In genomic region chr3:97876259-97876658, GRCm38 (mm10) we compare ENCODE assay signal across 21 mouse cellular contexts. TPM values are rescaled to one million over a fixed set of nuclear protein-coding genes. Genes with fewer than 3 reads are reported as not detected.
DNase-seq lines count a peak whose midpoint lies in the region; ATAC-seq and TF ChIP-seq lines count a peak whose summit lies in the region.
"Had no signal": no experiment of that assay in that cellular context is flagged by ENCODE, and none has a peak within 500 bp of the region (broad histone marks: within the 10 kb centered on the region; RNA-seq: fewer than 3 reads in every experiment).

No protein-coding gene starts in this region.

- no peak overlapping the region for H3K4me2 ChIP-seq in kidney, postnatal 0 days (ENCODE audit: low read length)
- peak overlapping the region; percentile 36 for H3K4me2 ChIP-seq in myocyte (ENCODE audit: low read depth)
- H3K4me2 ChIP-seq: hindbrain, embryonic 15.5 days; liver, embryonic 15.5 days; stomach, embryonic 15.5 days had no signal

- no peaks in the 10 kb centered on the region for H3K79me2 ChIP-seq in myocyte (ENCODE audit: control insufficient read depth, insufficient read depth)

- H3K4me3 ChIP-seq in kidney, postnatal 0 days (replicated peaks; ENCODE audit: low read depth, low read length), result no peak overlapping the region
- H3K4me3 ChIP-seq in myocyte, result no peak overlapping the region
- H3K4me3 ChIP-seq: heart, embryonic 10.5 days; hindbrain, embryonic 15.5 days; liver, embryonic 15.5 days; stomach, embryonic 15.5 days had no signal

- no peak overlapping the region for H3ac ChIP-seq in myocyte (ENCODE audit: control insufficient read depth, insufficient read length)

- H3K9ac ChIP-seq in kidney, postnatal 0 days (ENCODE audit: low read depth, low read length), result no peak overlapping the region
- H3K9ac ChIP-seq: hindbrain, embryonic 15.5 days; liver, embryonic 15.5 days; stomach, embryonic 15.5 days had no signal

- H3K4me1 ChIP-seq in kidney, postnatal 0 days (replicated peaks; ENCODE audit: insufficient read depth, low read length), result no peaks in the 10 kb centered on the region
- H3K4me1 ChIP-seq: hindbrain, embryonic 15.5 days; liver, embryonic 15.5 days; stomach, embryonic 15.5 days had no signal

- no peak overlapping the region for H3K27ac ChIP-seq in kidney, postnatal 0 days
- H3K27ac ChIP-seq: heart, embryonic 10.5 days; hindbrain, embryonic 15.5 days; liver, embryonic 15.5 days; stomach, embryonic 15.5 days had no signal

- no peaks in the 10 kb centered on the region for H3K9me3 ChIP-seq in kidney, postnatal 0 days (replicated peaks; ENCODE audit: low read length)
- H3K9me3 ChIP-seq: heart, embryonic 10.5 days; hindbrain, embryonic 15.5 days; liver, embryonic 15.5 days; stomach, embryonic 15.5 days had no signal

- peak; percentile 7 for DNase-seq in kidney, postnatal 0 days (ENCODE audit: low spot score)
- DNase-seq in kidney, adult 11 months, result no peak
- DNase-seq in MEL-GATA-1-ER (ENCODE audit: extremely low read depth, low read depth), result peak; percentile 44
- peak; percentile 46 for DNase-seq in embryo, embryonic 10.5 days (ENCODE audit: low spot score)
- no peak for DNase-seq in heart, adult 18-20 months
- DNase-seq in natural killer cell, adult 2 months (ENCODE audit: low spot score in 2 of 2), result no peak
- DNase-seq: adrenal gland, postnatal 10 days; cerebellum, adult 18-20 months; cerebellum, postnatal 36 days; gastrocnemius, postnatal 25 days; heart, postnatal 10 days; kidney, adult 8-10 months; spleen, adult 18-20 months; thymus, adult 2 months had no signal

- no peaks in the 10 kb centered on the region for H3K27me3 ChIP-seq in kidney, postnatal 0 days (ENCODE audit: insufficient read depth, low read length)
- no peaks in the 10 kb centered on the region for H3K27me3 ChIP-seq in myocyte (ENCODE audit: control insufficient read depth, insufficient read depth, insufficient read length)
- H3K27me3 ChIP-seq: hindbrain, embryonic 15.5 days; liver, embryonic 15.5 days; stomach, embryonic 15.5 days had no signal

- 21% methylated on average over 8 of the region's 8 CpGs for WGBS in kidney, postnatal 0 days

- TF ChIP-seq CTCF in kidney, postnatal 0 days (IDR thresholded peaks at IDR 0.05; ENCODE audit: low read depth), result no peak

- TF ChIP-seq POLR2A in myocyte (IDR thresholded peaks at IDR 0.05; ENCODE audit: insufficient read length, low read depth), result no peak

- ATAC-seq in kidney, postnatal 0 days (replicated peaks; ENCODE audit: low FRiP score, low read depth), result no peak
- ATAC-seq: CD4-positive, CD25-positive, alpha-beta regulatory T cell, adult 4 months; lung, postnatal 0 days had no signal

- H3K36me3 ChIP-seq in kidney, postnatal 0 days (ENCODE audit: insufficient read depth, low read length), result no peaks in the 10 kb centered on the region
- no peaks in the 10 kb centered on the region for H3K36me3 ChIP-seq in myocyte (ENCODE audit: control insufficient read depth, insufficient read depth)
- H3K36me3 ChIP-seq: heart, embryonic 10.5 days; hindbrain, embryonic 15.5 days; liver, embryonic 15.5 days; stomach, embryonic 15.5 days had no signal

TF ChIP-seq in myocyte, 11 proteins besides CTCF, POLR2A, EP300 and RAD21:
- TF ChIP-seq USF1 (IDR thresholded peaks at IDR 0.05; ENCODE audit: low read depth) (no peak), MYOD1 (IDR thresholded peaks at IDR 0.05; ENCODE audit: control insufficient read depth in 1 of 3, insufficient read length in 2 of 3, low read depth in 2 of 3) (peak in 2 of 3 experiments; percentile 22 to 31), MAX (IDR thresholded peaks at IDR 0.05; ENCODE audit: low read depth) (no peak), REST (IDR thresholded peaks at IDR 0.05; ENCODE audit: insufficient read depth, insufficient read length) (no peak), SRF (IDR thresholded peaks at IDR 0.05; ENCODE audit: control insufficient read depth, insufficient read length, low read depth) (no peak), MYOG (IDR thresholded peaks at IDR 0.05; ENCODE audit: control insufficient read depth in 1 of 3, insufficient read depth in 1 of 3, insufficient read length in 2 of 3, low read depth in 2 of 3) (peak in 1 of 3 experiments; percentile 70), TCF3 (IDR thresholded peaks at IDR 0.05; ENCODE audit: insufficient read length, low read depth) (no peak)

RNA-seq across cellular contexts. Expression of gene Pde4dip, which starts 12.2 kb away (rescaled TPM):
- 17.6 and 18.0 TPM in 2 replicates for polyA plus RNA-seq in kidney, postnatal 0 days (2015; fragmentation: Nextera tagmentation; extraction: Ambion mirVana)
- polyA plus RNA-seq in myocyte (2012; fragmentation: generic; extraction: Trizol), result 134 TPM
- total RNA-seq in heart, adult 18-20 months (2021), result 1,000 to 10,000 TPM; 1,617 to 1,852 TPM

RNA-seq across cellular contexts. Expression of gene Sec22b, which starts 24.7 kb away (rescaled TPM):
- polyA plus RNA-seq in kidney, postnatal 0 days (2015; fragmentation: Nextera tagmentation; extraction: Ambion mirVana), result 97.7 and 102 TPM in 2 replicates
- polyA plus RNA-seq in myocyte (2012; fragmentation: generic; extraction: Trizol), result 55.6 TPM
- total RNA-seq in heart, adult 18-20 months (2021), result 10 to 100 TPM; 49.2 to 52.3 TPM

Comparison
In these comparisons a context has a peak if more than half of its experiments do, and no peak if none do; other contexts are left out.
1. DNase-seq: peak in kidney, postnatal 0 days (single experiment), MEL-GATA-1-ER (single experiment) and embryo, embryonic 10.5 days (single experiment); none in kidney, adult 11 months (single experiment), heart, adult 18-20 months (0 of 2) and natural killer cell, adult 2 months (0 of 2).